Mouse (Mus musculus): ENCODE measurements around the gene Agr3.

GRCm38 (mm10) chr12:35984743-35985142, 59.3 kb downstream of the Agr3 start:
- TF ChIP-seq CTCF (conservative IDR thresholded peaks at IDR 0.05 in 1 of 2, IDR thresholded peaks at IDR 0.05 in 1 of 2; ENCODE audit: low read depth in 2 of 2, low read length in 2 of 2) (no peak), MYC (IDR thresholded peaks at IDR 0.05; ENCODE audit: low read depth, low read length) (no peak), POLR2A (IDR thresholded peaks at IDR 0.05; ENCODE audit: low read depth, low read length) (no peak), ZNF384 (IDR thresholded peaks at IDR 0.05; ENCODE audit: low read depth, low read length) (no peak), USF1 (IDR thresholded peaks at IDR 0.05; ENCODE audit: low read depth, low read length) (no peak), CHD1 (IDR thresholded peaks at IDR 0.05; ENCODE audit: low read depth, low read length) (no peak)

Measured in CH12.LX (cell line).